Mouse (Mus musculus) layer of hippocampus, adult 18-20 months (tissue): Measurements from ENCODE around the gene Nt5dc3. TPM values are rescaled to one million over a fixed set of nuclear protein-coding genes. Genes with fewer than 3 reads are reported as not detected.

Experiments
- DNase-seq, 2 experiments: peaks; one replicate each; pipeline ENCODE4 v3.0.0; 2022; ENCODE audit warnings: low spot score in 2 of 2
- total RNA-seq, 2 experiments: library from RNA; stranded (reverse); gene quantifications; 2 replicates each; pipeline ENCODE4 v1.2.3; 2021

Gene Nt5dc3
- total RNA-seq, 2 experiments from 2014 or later: 132 to 138 TPM

- DNase-seq: no peak
Observed at GRCm38 (mm10) chr10:86863429-86863828, 84.6 kb downstream of the Nt5dc3 start.

- DNase-seq: no peak
Observed at GRCm38 (mm10) chr10:86872121-86872520, 93.3 kb downstream of the Nt5dc3 start.

DNA sequence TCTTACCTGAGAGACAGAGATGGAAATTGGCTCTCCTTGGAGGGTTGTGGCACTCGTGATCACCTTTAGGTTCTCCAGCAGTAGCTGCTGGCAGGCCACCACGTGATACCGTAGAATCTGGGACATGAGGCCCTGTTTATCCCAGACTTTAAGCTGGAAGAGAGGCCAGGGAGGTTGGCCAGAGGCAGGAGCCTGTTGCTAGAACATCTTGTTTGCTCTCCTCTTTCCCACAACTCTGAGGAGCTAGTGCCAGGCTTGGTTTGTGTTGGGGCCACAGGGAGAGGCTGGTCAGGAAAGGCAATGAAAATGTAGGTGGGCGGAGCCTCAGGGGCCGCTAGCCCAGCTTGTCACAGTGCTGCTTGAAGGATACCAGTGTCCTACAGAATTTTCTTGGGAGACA lies 93.8 kb downstream of the Nt5dc3 start:
- no peak for DNase-seq

- DNase-seq: no peak
Observed at GRCm38 (mm10) chr10:86878721-86879120, 99.9 kb downstream of the Nt5dc3 start.

- no peak for DNase-seq
Observed at GRCm38 (mm10) chr10:86880071-86880806, 101.4 kb downstream of the Nt5dc3 start.

DNA sequence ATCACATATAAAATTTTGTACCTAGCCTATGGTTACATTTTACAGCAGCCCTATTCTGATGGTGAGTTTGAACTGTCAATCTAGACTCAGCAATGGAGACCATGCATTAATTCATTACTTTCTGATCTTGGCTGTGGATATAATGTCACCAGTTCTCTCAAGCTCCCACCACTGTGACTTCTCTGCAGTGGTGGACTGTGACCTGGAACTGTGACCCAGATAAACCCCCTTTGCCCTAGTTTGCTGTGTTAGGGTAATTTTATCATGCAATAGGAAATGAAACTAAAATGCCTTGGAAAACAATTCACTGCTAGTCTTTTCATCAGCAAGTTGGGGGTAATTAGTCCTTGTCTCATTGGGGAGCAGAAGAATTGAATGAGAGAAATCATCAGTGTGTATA lies 102.6 kb downstream of the Nt5dc3 start:
- DNase-seq: no peak

DNA sequence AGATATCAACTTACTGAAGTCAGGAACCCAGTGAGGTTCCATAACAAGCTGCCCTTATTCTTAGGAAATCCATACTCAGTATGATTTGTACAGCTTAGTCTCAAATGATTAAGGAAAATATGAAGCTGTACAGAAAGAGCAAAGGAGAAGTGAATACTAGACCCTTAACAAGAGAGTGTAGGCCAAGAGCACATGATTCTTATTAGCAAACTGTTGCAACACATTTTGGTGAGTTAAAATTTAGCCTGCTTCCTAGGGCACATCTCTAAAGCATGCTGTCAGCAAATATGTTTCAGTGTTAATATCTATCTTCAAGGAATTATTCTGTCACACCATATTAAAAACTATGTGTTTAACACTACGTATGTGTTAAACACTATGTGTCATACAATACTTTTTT lies 107.6 kb downstream of the Nt5dc3 start:
- no peak for DNase-seq

Other genes with a start within 250 kb of the Nt5dc3 start
- gene Hsp90b1, start 73.5 kb upstream of the Nt5dc3 start, total RNA-seq: 100 to 1,000 TPM; 331 to 352 TPM
- gene Ttc41, start 73.2 kb upstream of the Nt5dc3 start, total RNA-seq: 1 to 10 TPM; 1.2 to 1.3 TPM
- 10 to 100 TPM; 29.2 to 41.2 TPM for gene Gm49358, start 15.0 kb upstream of the Nt5dc3 start, total RNA-seq
- gene Stab2, start 229.0 kb downstream of the Nt5dc3 start, total RNA-seq: under 1 TPM; 0.40 to 0.41 TPM